Mouse (Mus musculus) bone marrow, adult 2 months (tissue): Measurements from ENCODE around the gene Timm8a2. TPM values are rescaled to one million over a fixed set of nuclear protein-coding genes. Genes with fewer than 3 reads are reported as not detected.

Source experiments
- H3K27ac ChIP-seq: fragments of 200-500 bp; 2 replicates; pipeline ENCODE4 v1.5.1; 2012; ENCODE audit warnings: low read depth, mild to moderate bottlenecking, control low read depth, inconsistent platforms, low read length; ENCODE audit not compliant: control insufficient read depth, poor library complexity, insufficient read depth
- H3K4me1 ChIP-seq: fragments of 200-500 bp; 2 replicates; pipeline ENCODE4 v1.6.1; 2011; ENCODE audit warnings: low read length; ENCODE audit not compliant: control insufficient read depth, insufficient read depth
- H3K4me3 ChIP-seq: fragments of 200-500 bp; replicated peaks from 2 replicates; pipeline ENCODE3; 2011; ENCODE audit warnings: mild to moderate bottlenecking, low read depth, low read length, control low read depth; ENCODE audit not compliant: control insufficient read depth
- CTCF ChIP-seq: fragments of 200-500 bp; IDR thresholded peaks from 2 replicates; pipeline ENCODE4 v1.5.1; 2011; ENCODE audit warnings: low read length, control low read depth; ENCODE audit not compliant: control insufficient read depth, insufficient read depth
- POLR2A ChIP-seq: fragments of 200-500 bp; IDR thresholded peaks from 2 replicates; pipeline ENCODE4 v1.6.1; 2011; ENCODE audit warnings: low read depth, mild to moderate bottlenecking, control low read depth, low read length, borderline replicate concordance; ENCODE audit not compliant: control insufficient read depth
- WGBS: fragments of 180-500 bp; shearing (Covaris S2); methylation state at CpG from one replicate; pipeline ENCODE4 v1.1.7; 2018; 5-methylcytosine and 5-hydroxymethylcytosine counted together
- polyA plus RNA-seq: library from polyadenylated mRNA; stranded (reverse); fragments of >200 nt; gene quantifications from 2 replicates; pipeline ENCODE4 v1.2.4, GENCODE M21; 2011; ENCODE audit warnings: low replicate concordance; ENCODE audit not compliant: missing spikeins, insufficient read depth, insufficient read length

Timm8a2 gene
- polyA plus RNA-seq, 1 experiment = not detected

GRCm38 (mm10) chr14:122017958-122018357 lies 16.5 kb upstream of the Timm8a2 start:
- TF ChIP-seq POLR2A = no peak
- TF ChIP-seq CTCF = 0 out of 2 replicates have a peak, but pooled peaks have one; percentile 7
- 51% methylated on average over 2 of the region's 2 CpGs for WGBS
- peaks cover 5% of the 10 kb centered on the region; the same call in 1 of the 2 replicates for H3K4me1 ChIP-seq
- no peak overlapping the region for H3K4me3 ChIP-seq
- no peak overlapping the region for H3K27ac ChIP-seq

GRCm38 (mm10) chr14:122019389-122019788 lies 15.1 kb upstream of the Timm8a2 start:
- WGBS = 83% methylated on average over 2 of the region's 2 CpGs
- no peak overlapping the region for H3K4me3 ChIP-seq
- peaks cover 2% of the 10 kb centered on the region; the same call in 1 of the 2 replicates for H3K4me1 ChIP-seq
- H3K27ac ChIP-seq = no peak overlapping the region
- TF ChIP-seq POLR2A (no peak), CTCF (no peak)

GRCm38 (mm10) chr14:122020567-122020966 lies 13.9 kb upstream of the Timm8a2 start:
- 93% methylated on average over 6 of the region's 6 CpGs for WGBS
- H3K4me3 ChIP-seq = no peak overlapping the region
- H3K4me1 ChIP-seq = no peaks in the 10 kb centered on the region; the same call in 1 of the 2 replicates
- TF ChIP-seq CTCF (no peak), POLR2A (no peak)
- no peak overlapping the region for H3K27ac ChIP-seq

- WGBS = 58% methylated on average over 1 of the region's 1 CpGs
- H3K27ac ChIP-seq = no peak overlapping the region
- TF ChIP-seq CTCF (no peak), POLR2A (no peak)
- no peak overlapping the region for H3K4me3 ChIP-seq
- no peaks in the 10 kb centered on the region; the same call in 1 of the 2 replicates for H3K4me1 ChIP-seq
Measured at GRCm38 (mm10) chr14:122023054-122023453, 11.4 kb upstream of the Timm8a2 start.

GRCm38 (mm10) chr14:122023928-122024327 lies 10.5 kb upstream of the Timm8a2 start:
- no peak overlapping the region for H3K4me3 ChIP-seq
- no peak overlapping the region for H3K27ac ChIP-seq
- TF ChIP-seq POLR2A = no peak
- TF ChIP-seq CTCF = no peak
- peaks cover 2% of the 10 kb centered on the region; the same call in 1 of the 2 replicates for H3K4me1 ChIP-seq

- WGBS = 14% methylated on average over 11 of the region's 11 CpGs
- peak overlapping the region; percentile 34 for H3K27ac ChIP-seq
- H3K4me3 ChIP-seq = no peak overlapping the region
- TF ChIP-seq CTCF (no peak), POLR2A (no peak)
- peaks cover 11% of the 10 kb centered on the region for H3K4me1 ChIP-seq
Measured at GRCm38 (mm10) chr14:122028926-122029745, 5.3 kb upstream of the Timm8a2 start.

GRCm38 (mm10) chr14:122029851-122030250 lies 4.6 kb upstream of the Timm8a2 start:
- no peak for TF ChIP-seq CTCF
- no peak for TF ChIP-seq POLR2A
- Histone ChIP-seq H3K4me3 (no peak overlapping the region), H3K27ac (peak overlapping the region; percentile 34; the same call in 1 of the 2 replicates), H3K4me1 (peaks cover 11% of the 10 kb centered on the region)
- 77% methylated on average over 4 of the region's 4 CpGs for WGBS

GRCm38 (mm10) chr14:122032045-122032444 lies 2.4 kb upstream of the Timm8a2 start:
- TF ChIP-seq POLR2A = no peak
- no peak for TF ChIP-seq CTCF
- WGBS = 72% methylated on average over 2 of the region's 2 CpGs
- Histone ChIP-seq H3K27ac (no peak overlapping the region), H3K4me1 (peaks cover 11% of the 10 kb centered on the region), H3K4me3 (no peak overlapping the region)
